Mouse (Mus musculus) heart, postnatal 0 days (tissue): ENCODE measurements at regions not wholly inside any gene's neighbourhood (a gene's known extent, or its start where the extent isn't known, plus 50 kb on each side); places are given as distances from the start of the nearest gene placed in this dataset.

Experiments used
- CTCF ChIP-seq: IDR thresholded peaks from 2 replicates; pipeline ENCODE4 v1.5.1; 2016; ENCODE audit warnings: antibody characterized with exemption, control low read depth, low read depth
- EP300 ChIP-seq: IDR thresholded peaks from 2 replicates; pipeline ENCODE4 v1.6.1; 2016; ENCODE audit warnings: antibody characterized with exemption, low read depth

DNA sequence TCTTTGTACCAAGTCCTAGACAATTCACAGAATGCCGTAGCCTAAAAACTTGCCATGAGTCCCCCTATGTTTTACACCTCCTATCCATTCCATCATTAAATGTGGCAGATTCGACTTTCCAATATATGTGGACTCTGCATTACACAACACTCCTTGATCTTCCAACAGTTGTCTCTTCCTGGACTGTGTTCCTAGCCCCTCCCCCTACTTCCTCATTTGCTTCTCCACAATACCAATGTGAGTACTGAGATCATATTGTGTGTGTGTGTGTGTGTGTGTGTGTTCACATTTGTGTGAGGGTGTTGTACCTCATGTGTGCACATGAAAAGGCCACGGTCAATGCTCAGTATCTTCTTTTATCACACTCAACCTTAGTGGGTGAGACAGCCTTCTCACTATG lies 144.5 kb upstream of the Klf6 start:
- TF ChIP-seq CTCF (no peak), EP300 (no peak)
